Mouse (Mus musculus) spleen, postnatal 10 days (tissue): ENCODE measurements around the gene Btbd11.

Experiments used
- DNase-seq, 2 experiments: peaks; one replicate each; pipeline ENCODE4 v3.0.0; 2021 to 2022; ENCODE audit warnings: low spot score in 2 of 2

The Btbd11 gene

GRCm38 (mm10) chr10:85386605-85387218 lies at the start of gene Btbd11:
Gene Btbd11, plus strand, starts transcription at chr10:85386814.
- DNase-seq, result peak; percentile 20 to 70

- DNase-seq, result no peak
Observed at GRCm38 (mm10) chr10:85338733-85339132, 47.9 kb upstream of the Btbd11 start.

- DNase-seq, result no peak
Observed at GRCm38 (mm10) chr10:85341867-85342266, 44.7 kb upstream of the Btbd11 start.

GRCm38 (mm10) chr10:85347171-85347570 lies 39.4 kb upstream of the Btbd11 start:
- no peak for DNase-seq

- DNase-seq, result no peak
Observed at GRCm38 (mm10) chr10:85352505-85352904, 34.1 kb upstream of the Btbd11 start.

- no peak for DNase-seq
Observed at GRCm38 (mm10) chr10:85354270-85354669, 32.3 kb upstream of the Btbd11 start.

- DNase-seq, result no peak
Observed at GRCm38 (mm10) chr10:85359501-85360066, 27.0 kb upstream of the Btbd11 start.

- no peak for DNase-seq
Observed at GRCm38 (mm10) chr10:85362766-85363442, 23.7 kb upstream of the Btbd11 start.

- DNase-seq, result no peak
Observed at GRCm38 (mm10) chr10:85366876-85367275, 19.7 kb upstream of the Btbd11 start.

GRCm38 (mm10) chr10:85371309-85371708 lies 15.3 kb upstream of the Btbd11 start:
- DNase-seq, result no peak

- DNase-seq, result no peak
Observed at GRCm38 (mm10) chr10:85372108-85372507, 14.5 kb upstream of the Btbd11 start.

- no peak for DNase-seq
Observed at GRCm38 (mm10) chr10:85378972-85379371, 7.6 kb upstream of the Btbd11 start.

GRCm38 (mm10) chr10:85382981-85383380 lies 3.6 kb upstream of the Btbd11 start:
- DNase-seq, result no peak

- peak; percentile 7 to 17 for DNase-seq
Observed at GRCm38 (mm10) chr10:85387219-85388070, 831 bp downstream of the Btbd11 start.

- DNase-seq, result peak in 1 of 2 experiments; percentile 13
Observed at GRCm38 (mm10) chr10:85388071-85388750, 1.6 kb downstream of the Btbd11 start.

- DNase-seq, result peak in 1 of 2 experiments; percentile 36
Observed at GRCm38 (mm10) chr10:85388751-85389115, 2.1 kb downstream of the Btbd11 start.

GRCm38 (mm10) chr10:85389286-85390139 lies 2.9 kb downstream of the Btbd11 start:
- no peak for DNase-seq

- DNase-seq, result no peak
Observed at GRCm38 (mm10) chr10:85393016-85393415, 6.4 kb downstream of the Btbd11 start.

GRCm38 (mm10) chr10:85394558-85394957 lies 7.9 kb downstream of the Btbd11 start:
- no peak for DNase-seq

GRCm38 (mm10) chr10:85411120-85411519 lies 24.5 kb downstream of the Btbd11 start:
- DNase-seq, result no peak
